Mouse (Mus musculus) ES-Bruce4 (cell line): Measurements from ENCODE around the gene Kdm4c. TPM values are rescaled to one million over a fixed set of nuclear protein-coding genes. Genes with fewer than 3 reads are reported as not detected.

Source experiments
- H3K27ac ChIP-seq: 2 replicates; pipeline ENCODE4 v1.5.1; 2012; ENCODE audit warnings: low read length, inconsistent platforms; ENCODE audit not compliant: insufficient read depth
- H3K27me3 ChIP-seq: 2 replicates; pipeline ENCODE4 v1.6.1; 2012; ENCODE audit warnings: mild to moderate bottlenecking, low read length, inconsistent platforms; ENCODE audit not compliant: control insufficient read depth, poor library complexity, insufficient read depth, severe bottlenecking
- H3K36me3 ChIP-seq: 2 replicates; pipeline ENCODE4 v1.6.1; 2012; ENCODE audit warnings: inconsistent platforms, mild to moderate bottlenecking, low read length, moderate library complexity; ENCODE audit not compliant: control insufficient read depth, poor library complexity, insufficient read depth, severe bottlenecking
- H3K4me1 ChIP-seq: one replicate; pipeline ENCODE4 v1.8.1; 2011; ENCODE audit warnings: low read length; ENCODE audit not compliant: control insufficient read depth, insufficient read depth
- H3K4me3 ChIP-seq: 2 replicates; pipeline ENCODE4 v1.5.1; 2011; ENCODE audit warnings: low read depth, mild to moderate bottlenecking, low read length
- H3K9ac ChIP-seq: 2 replicates; pipeline ENCODE4 v1.6.1; 2012; ENCODE audit warnings: low read depth, mild to moderate bottlenecking, inconsistent platforms; ENCODE audit not compliant: poor library complexity, severe bottlenecking
- H3K9me3 ChIP-seq: replicated peaks from 2 replicates; pipeline ENCODE4 v1.6.1; 2012; ENCODE audit warnings: mild to moderate bottlenecking, low read length, inconsistent platforms; ENCODE audit not compliant: control insufficient read depth, poor library complexity, insufficient read depth, severe bottlenecking
- CTCF ChIP-seq: IDR thresholded peaks from one replicate; pipeline ENCODE4 v1.8.1; 2011; ENCODE audit warnings: low read depth, low read length
- EP300 ChIP-seq: IDR thresholded peaks from 2 replicates; pipeline ENCODE4 v1.6.1; 2011; ENCODE audit warnings: low read depth, low read length; ENCODE audit not compliant: insufficient read depth
- POLR2A ChIP-seq: IDR thresholded peaks from one replicate; pipeline ENCODE4 v1.8.1; 2011; ENCODE audit warnings: low read length; ENCODE audit not compliant: insufficient read depth
- polyA plus RNA-seq: library from polyadenylated mRNA; stranded (reverse); fragments of >200 nt; gene quantifications from 2 replicates; pipeline ENCODE4 v1.2.4, GENCODE M21; 2011; ENCODE audit warnings: low read depth; ENCODE audit not compliant: missing spikeins, insufficient read depth, insufficient read length

Gene Kdm4c
- polyA plus RNA-seq, 1 experiment, result 67.5 TPM

DNA sequence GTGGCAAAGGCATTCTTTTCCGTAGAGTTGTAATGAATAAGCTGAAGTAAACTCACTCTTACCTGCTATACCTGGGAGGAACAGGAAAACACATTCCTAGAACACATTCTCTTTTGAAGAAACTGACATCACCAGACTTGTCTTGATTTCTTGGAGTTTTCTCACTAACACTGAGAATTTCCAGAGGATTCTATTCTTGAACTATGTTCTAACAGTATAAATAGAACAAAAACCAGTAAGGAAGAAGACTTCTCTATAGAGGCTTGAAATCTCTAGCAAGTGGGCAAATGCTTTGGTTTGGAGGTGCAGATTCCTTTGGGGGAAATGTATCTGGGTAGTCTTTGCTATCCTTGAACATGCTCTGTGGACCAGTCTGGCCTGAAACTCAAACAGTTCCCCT is 166.4 kb downstream of the Kdm4c start:
- TF ChIP-seq EP300, result no peak
- TF ChIP-seq CTCF, result no peak
- TF ChIP-seq POLR2A, result no peak
- no peak overlapping the region for H3K9ac ChIP-seq
- no peak overlapping the region for H3K4me3 ChIP-seq
- H3K9me3 ChIP-seq, result no peaks in the 10 kb centered on the region
- peaks cover 16% of the 10 kb centered on the region for H3K36me3 ChIP-seq
- no peaks in the 10 kb centered on the region for H3K4me1 ChIP-seq
- no peak overlapping the region for H3K27ac ChIP-seq
- H3K27me3 ChIP-seq, result no peaks in the 10 kb centered on the region

DNA sequence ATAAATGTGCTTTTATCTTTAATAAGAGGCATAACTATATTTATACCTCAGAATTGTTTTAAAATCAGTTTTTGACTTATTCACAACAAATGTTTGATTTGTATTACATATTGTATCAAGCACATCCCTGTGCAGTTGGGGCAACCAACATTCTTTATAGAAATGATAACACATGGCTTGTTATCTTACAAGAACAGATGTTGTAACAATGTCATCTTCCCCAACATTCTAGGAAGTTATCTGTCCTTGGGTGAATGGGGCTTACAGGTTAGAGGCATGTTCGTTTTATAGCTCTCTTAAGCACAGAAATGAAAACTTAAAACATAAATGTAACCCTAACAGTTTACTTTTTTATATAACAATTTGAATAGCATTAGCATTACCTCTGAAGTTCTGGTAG is 177.5 kb downstream of the Kdm4c start:
- no peaks in the 10 kb centered on the region for H3K4me1 ChIP-seq
- no peak overlapping the region for H3K9ac ChIP-seq
- no peak for TF ChIP-seq CTCF
- TF ChIP-seq POLR2A, result no peak
- TF ChIP-seq EP300, result no peak
- H3K27ac ChIP-seq, result no peak overlapping the region
- H3K27me3 ChIP-seq, result no peaks in the 10 kb centered on the region
- no peaks in the 10 kb centered on the region for H3K9me3 ChIP-seq
- no peak overlapping the region for H3K4me3 ChIP-seq
- no peaks in the 10 kb centered on the region for H3K36me3 ChIP-seq

Other genes starting within 250 kb of the Kdm4c start
- gene Frmd3, start 229.1 kb upstream of the Kdm4c start, polyA plus RNA-seq, result 0.24 and 0.39 TPM in 2 replicates